ENCODE assay signal across 11 mouse cellular contexts in the genomic region with DNA sequence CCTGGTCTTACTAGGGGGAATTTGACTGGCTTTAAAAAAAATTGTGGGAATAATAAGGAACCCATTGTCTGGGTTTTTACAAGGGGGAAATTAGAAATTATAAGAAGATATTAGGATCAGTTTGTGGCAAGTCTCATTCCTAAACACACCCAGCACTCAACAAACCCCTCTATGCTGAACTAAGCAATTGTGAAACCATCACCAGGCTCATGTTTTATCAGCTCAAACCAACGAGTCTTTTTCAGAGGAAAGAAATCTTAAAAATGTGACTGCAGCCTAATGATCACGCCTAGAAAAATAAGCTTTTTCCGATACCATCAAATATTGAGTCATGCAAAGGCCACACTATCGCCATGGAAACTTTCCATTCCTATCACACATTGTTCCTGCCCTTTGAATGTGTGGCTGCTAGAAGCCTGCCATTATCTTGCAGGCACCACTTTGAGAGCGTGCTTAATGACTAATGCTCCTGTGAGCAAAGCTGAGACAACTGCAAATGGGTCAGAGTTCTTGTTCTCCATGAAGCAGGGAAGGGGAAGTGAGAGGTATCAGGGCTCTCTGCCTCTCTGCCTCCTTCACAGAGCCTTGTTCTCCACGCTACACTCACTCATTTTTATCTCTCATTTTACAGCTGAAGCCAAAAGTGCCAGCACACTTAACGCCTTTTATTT. TPM values are rescaled to one million over a fixed set of nuclear protein-coding genes. Genes with fewer than 3 reads are reported as not detected.
DNase-seq lines count a peak whose midpoint lies in the region; ATAC-seq lines count a peak whose summit lies in the region.
"Had no signal": no experiment of that assay in that cellular context is flagged by ENCODE, and none has a peak within 500 bp of the region (broad histone marks: within the 10 kb centered on the region; RNA-seq: fewer than 3 reads in every experiment).

No protein-coding gene starts in this region.

- no peaks in the 10 kb centered on the region for H3K9me3 ChIP-seq in heart, embryonic 12.5 days (replicated peaks)
- no peaks in the 10 kb centered on the region for H3K9me3 ChIP-seq in forebrain, embryonic 11.5 days (ENCODE audit: control insufficient read depth, low read length)
- no peaks in the 10 kb centered on the region for H3K9me3 ChIP-seq in midbrain, embryonic 14.5 days (ENCODE audit: control insufficient read depth, low read length)
- no peaks in the 10 kb centered on the region for H3K9me3 ChIP-seq in kidney, embryonic 14.5 days (ENCODE audit: control insufficient read depth, low read length)

- WGBS in heart, embryonic 12.5 days = 26% methylated on average over 7 of the region's 7 CpGs
- WGBS in forebrain, embryonic 11.5 days = 64% methylated on average over 7 of the region's 7 CpGs
- WGBS in midbrain, embryonic 14.5 days = 43% methylated on average over 7 of the region's 7 CpGs
- WGBS in kidney, embryonic 14.5 days = 79% methylated on average over 7 of the region's 7 CpGs

- peaks cover 18% of the 10 kb centered on the region for H3K4me1 ChIP-seq in heart, embryonic 12.5 days (replicated peaks)
- H3K4me1 ChIP-seq in forebrain, embryonic 11.5 days (replicated peaks; ENCODE audit: control insufficient read depth, insufficient read depth, low read length) = peaks cover 3% of the 10 kb centered on the region; the same call in 1 of the 2 replicates
- H3K4me1 ChIP-seq in midbrain, embryonic 14.5 days (ENCODE audit: control insufficient read depth, insufficient read depth, low read length) = peaks cover 8% of the 10 kb centered on the region; the same call in 1 of the 2 replicates
- H3K4me1 ChIP-seq in kidney, embryonic 14.5 days (ENCODE audit: control insufficient read depth, insufficient read depth, low read length) = no peaks in the 10 kb centered on the region

- DNase-seq in heart, postnatal 4 days = no peak
- peak; percentile 31 for DNase-seq in CD4-positive helper T cell, adult 2 months (ENCODE audit: low read depth, low spot score)
- DNase-seq in forebrain, embryonic 11.5 days (ENCODE audit: low spot score) = no peak
- DNase-seq in midbrain, embryonic 14.5 days = peak; percentile 38
- no peak for DNase-seq in kidney, adult 18-20 months
- DNase-seq in retina, postnatal 1 day = no peak
- DNase-seq: embryo, embryonic 11 days; layer of hippocampus, adult 9-11 months had no signal

- peak overlapping the region; percentile 64 for H3K27ac ChIP-seq in heart, embryonic 12.5 days (ENCODE audit: poor library complexity, severe bottlenecking)
- peak overlapping the region; percentile 7; the same call in 1 of the 2 replicates for H3K27ac ChIP-seq in forebrain, embryonic 11.5 days (ENCODE audit: low read depth, low read length)
- 0 out of 2 replicates have a peak overlapping the region, but pooled peaks have one; percentile 33 for H3K27ac ChIP-seq in midbrain, embryonic 14.5 days (replicated peaks; ENCODE audit: low read depth, low read length)
- no peak overlapping the region for H3K27ac ChIP-seq in kidney, embryonic 14.5 days (ENCODE audit: low read depth, low read length)
- H3K27ac ChIP-seq: hindbrain, postnatal 0 days had no signal

- H3K9ac ChIP-seq in heart, embryonic 12.5 days = no peak overlapping the region
- H3K9ac ChIP-seq in forebrain, embryonic 11.5 days (ENCODE audit: low read length) = no peak overlapping the region
- H3K9ac ChIP-seq in midbrain, embryonic 14.5 days (replicated peaks; ENCODE audit: low read length) = no peak overlapping the region
- no peak overlapping the region for H3K9ac ChIP-seq in kidney, embryonic 14.5 days (ENCODE audit: low read depth, low read length)

- H3K36me3 ChIP-seq in heart, embryonic 12.5 days = no peaks in the 10 kb centered on the region
- no peaks in the 10 kb centered on the region; the same call in 1 of the 2 replicates for H3K36me3 ChIP-seq in forebrain, embryonic 11.5 days (ENCODE audit: control insufficient read depth, insufficient read depth, low read length)
- H3K36me3 ChIP-seq in midbrain, embryonic 14.5 days (ENCODE audit: control insufficient read depth, insufficient read depth, low read length) = no peaks in the 10 kb centered on the region
- H3K36me3 ChIP-seq in kidney, embryonic 14.5 days (ENCODE audit: control insufficient read depth, insufficient read depth, low read length) = no peaks in the 10 kb centered on the region

- peak; percentile 74 for ATAC-seq in heart, embryonic 12.5 days (ENCODE audit: insufficient number of reproducible peaks, low FRiP score)
- no peak for ATAC-seq in forebrain, embryonic 11.5 days (replicated peaks; ENCODE audit: low FRiP score)
- no peak for ATAC-seq in midbrain, embryonic 14.5 days (ENCODE audit: low FRiP score, low TSS enrichment)
- ATAC-seq in kidney, embryonic 14.5 days (ENCODE audit: low FRiP score, low TSS enrichment) = no peak

- no peak overlapping the region for H3K4me3 ChIP-seq in heart, embryonic 12.5 days
- H3K4me3 ChIP-seq in forebrain, embryonic 11.5 days (ENCODE audit: low read depth, low read length) = no peak overlapping the region
- H3K4me3 ChIP-seq in midbrain, embryonic 14.5 days (replicated peaks; ENCODE audit: low read depth, low read length) = no peak overlapping the region
- no peak overlapping the region for H3K4me3 ChIP-seq in kidney, embryonic 14.5 days (ENCODE audit: low read length)

- no peaks in the 10 kb centered on the region for H3K27me3 ChIP-seq in heart, embryonic 12.5 days (replicated peaks)
- H3K27me3 ChIP-seq in forebrain, embryonic 11.5 days (ENCODE audit: control insufficient read depth, insufficient read depth, low read length) = no peaks in the 10 kb centered on the region
- H3K27me3 ChIP-seq in midbrain, embryonic 14.5 days (ENCODE audit: control insufficient read depth, insufficient read depth, low read length) = no peaks in the 10 kb centered on the region
- no peaks in the 10 kb centered on the region for H3K27me3 ChIP-seq in kidney, embryonic 14.5 days (ENCODE audit: control insufficient read depth, insufficient read depth, low read length)

- H3K4me2 ChIP-seq in heart, embryonic 12.5 days = peak overlapping the region; percentile 12; the same call in 1 of the 2 replicates
- no peak overlapping the region for H3K4me2 ChIP-seq in forebrain, embryonic 11.5 days (ENCODE audit: low read depth, low read length, severe bottlenecking)
- H3K4me2 ChIP-seq in midbrain, embryonic 14.5 days (ENCODE audit: low read length) = no peak overlapping the region
- no peak overlapping the region for H3K4me2 ChIP-seq in kidney, embryonic 14.5 days (replicated peaks; ENCODE audit: low read depth, low read length)

RNA-seq across cellular contexts. Expression of a gene that starts 50.1 kb away (rescaled TPM):
- 4.7 and 4.9 TPM in 2 replicates for polyA plus RNA-seq in heart, embryonic 12.5 days (2016; fragmentation: Nextera tagmentation; extraction: Ambion mirVana)
- total RNA-seq in heart, postnatal 4 days (2021) = under 1 TPM; 0.34 to 0.43 TPM
- polyA plus RNA-seq in forebrain, embryonic 11.5 days (2014; fragmentation: Nextera tagmentation; extraction: Ambion mirVana) = 50.8 and 52.6 TPM in 2 replicates
- polyA plus RNA-seq in midbrain, embryonic 14.5 days (2014; fragmentation: Nextera tagmentation; extraction: Ambion mirVana) = 6.9 and 7.1 TPM in 2 replicates
- 7.6 and 15.4 TPM in 2 replicates for polyA plus RNA-seq in kidney, embryonic 14.5 days (2014; fragmentation: Nextera tagmentation; extraction: Ambion mirVana)

Comparison
In these comparisons a context has a peak if more than half of its experiments do, and no peak if none do; other contexts are left out.
1. DNase-seq: peak in CD4-positive helper T cell, adult 2 months (single experiment) and midbrain, embryonic 14.5 days (single experiment); none in heart, postnatal 4 days (single experiment), forebrain, embryonic 11.5 days (single experiment), kidney, adult 18-20 months (single experiment) and retina, postnatal 1 day (single experiment).